Mouse (Mus musculus): ENCODE measurements at regions not wholly inside any gene's neighbourhood (a gene's known extent, or its start where the extent isn't known, plus 50 kb on each side); places are given as distances from the start of the nearest gene placed in this dataset.

DNA sequence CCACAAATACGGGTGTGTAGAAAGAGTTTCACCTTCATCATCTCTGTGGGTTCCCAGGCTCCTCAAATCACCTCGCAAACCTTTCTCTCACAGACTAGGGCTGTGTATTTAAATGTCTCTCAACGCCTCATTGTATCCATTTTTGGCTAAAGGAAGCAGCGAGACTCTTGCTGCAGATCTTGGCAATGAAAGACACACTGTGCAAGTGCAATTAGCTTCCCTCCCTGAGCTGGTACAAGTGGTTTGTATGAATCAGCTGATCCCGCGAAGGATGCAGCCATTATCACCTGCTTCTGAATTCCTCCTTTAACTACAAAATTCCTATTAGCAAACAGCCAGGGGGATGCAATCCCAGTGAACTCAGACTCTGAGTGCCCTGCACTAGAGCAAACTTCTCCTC is 72.3 kb upstream of the Smarca2 start:
- Histone ChIP-seq H3K27ac (ENCODE audit: low read depth, low read length) (no peak overlapping the region), H3K4me3 (ENCODE audit: low read length) (no peak overlapping the region), H3K9me3 (ENCODE audit: control insufficient read depth, low read length) (no peaks in the 10 kb centered on the region), H3K4me1 (ENCODE audit: control insufficient read depth, insufficient read depth, low read depth, low read length) (peaks cover 10% of the 10 kb centered on the region), H3K27me3 (replicated peaks; ENCODE audit: control insufficient read depth, insufficient read depth, low read length) (no peaks in the 10 kb centered on the region), H3K9ac (ENCODE audit: low read depth, low read length) (no peak overlapping the region), H3K36me3 (ENCODE audit: control insufficient read depth, insufficient read depth, low read length) (no peaks in the 10 kb centered on the region), H3K4me2 (ENCODE audit: low read length) (no peak overlapping the region)
- WGBS = 49% methylated on average over 6 of the region's 6 CpGs
- ATAC-seq = no peak; the same call in 1 of the 2 replicates

DNA sequence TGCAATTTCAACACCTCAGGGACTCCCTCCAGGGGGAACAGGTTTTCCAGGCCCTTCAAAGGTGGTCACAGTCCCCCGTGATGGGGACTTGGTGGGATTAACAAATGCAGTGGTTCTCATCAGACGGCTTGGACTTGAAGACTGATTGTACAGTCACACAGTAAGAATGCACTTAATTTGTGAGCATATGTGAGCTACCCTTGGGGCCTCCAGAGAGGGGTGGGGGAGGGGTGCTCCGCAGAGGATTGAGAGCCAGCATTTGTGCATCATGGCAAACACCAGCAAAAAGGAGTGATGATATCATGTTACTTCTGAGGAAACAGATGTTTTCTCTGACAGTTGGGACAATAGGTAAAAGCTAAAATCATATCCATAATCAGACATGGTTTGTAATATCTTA is 59.2 kb upstream of the Smarca2 start:
- Histone ChIP-seq H3K9me3 (ENCODE audit: control insufficient read depth, low read length) (no peaks in the 10 kb centered on the region), H3K36me3 (ENCODE audit: control insufficient read depth, insufficient read depth, low read length) (no peaks in the 10 kb centered on the region), H3K4me2 (ENCODE audit: low read length) (no peak overlapping the region), H3K27ac (ENCODE audit: low read depth, low read length) (no peak overlapping the region), H3K9ac (ENCODE audit: low read depth, low read length) (no peak overlapping the region), H3K4me3 (ENCODE audit: low read length) (no peak overlapping the region), H3K27me3 (replicated peaks; ENCODE audit: control insufficient read depth, insufficient read depth, low read length) (no peaks in the 10 kb centered on the region), H3K4me1 (ENCODE audit: control insufficient read depth, insufficient read depth, low read depth, low read length) (no peaks in the 10 kb centered on the region)
- ATAC-seq = no peak
- 51% methylated on average over 3 of the region's 3 CpGs for WGBS

DNA sequence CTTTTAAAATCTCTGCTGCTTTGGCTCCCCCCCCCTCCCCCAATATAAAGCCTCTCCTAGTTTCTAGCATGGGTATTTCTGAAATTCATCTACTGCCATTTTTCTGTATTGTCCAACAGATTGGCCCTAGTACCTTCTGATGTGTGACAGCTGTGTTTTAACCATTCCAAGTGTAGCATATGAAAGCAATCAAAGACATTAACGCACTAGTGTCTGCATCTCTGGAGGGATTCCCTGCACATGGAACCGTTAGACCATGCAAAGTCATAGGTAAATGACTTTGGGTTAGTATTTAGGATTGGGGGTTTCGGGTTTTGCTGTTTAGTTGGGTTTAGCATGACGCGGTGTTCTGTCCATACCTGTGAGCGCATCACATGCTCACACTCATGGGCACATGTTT is 57.3 kb upstream of the Smarca2 start:
- 76% methylated on average over 6 of the region's 6 CpGs for WGBS
- no peak for ATAC-seq
- Histone ChIP-seq H3K4me2 (ENCODE audit: low read length) (no peak overlapping the region), H3K9ac (ENCODE audit: low read depth, low read length) (no peak overlapping the region), H3K36me3 (ENCODE audit: control insufficient read depth, insufficient read depth, low read length) (no peaks in the 10 kb centered on the region), H3K4me3 (ENCODE audit: low read length) (no peak overlapping the region), H3K27me3 (replicated peaks; ENCODE audit: control insufficient read depth, insufficient read depth, low read length) (no peaks in the 10 kb centered on the region), H3K9me3 (ENCODE audit: control insufficient read depth, low read length) (no peaks in the 10 kb centered on the region), H3K4me1 (ENCODE audit: control insufficient read depth, insufficient read depth, low read depth, low read length) (no peaks in the 10 kb centered on the region), H3K27ac (ENCODE audit: low read depth, low read length) (no peak overlapping the region)

DNA sequence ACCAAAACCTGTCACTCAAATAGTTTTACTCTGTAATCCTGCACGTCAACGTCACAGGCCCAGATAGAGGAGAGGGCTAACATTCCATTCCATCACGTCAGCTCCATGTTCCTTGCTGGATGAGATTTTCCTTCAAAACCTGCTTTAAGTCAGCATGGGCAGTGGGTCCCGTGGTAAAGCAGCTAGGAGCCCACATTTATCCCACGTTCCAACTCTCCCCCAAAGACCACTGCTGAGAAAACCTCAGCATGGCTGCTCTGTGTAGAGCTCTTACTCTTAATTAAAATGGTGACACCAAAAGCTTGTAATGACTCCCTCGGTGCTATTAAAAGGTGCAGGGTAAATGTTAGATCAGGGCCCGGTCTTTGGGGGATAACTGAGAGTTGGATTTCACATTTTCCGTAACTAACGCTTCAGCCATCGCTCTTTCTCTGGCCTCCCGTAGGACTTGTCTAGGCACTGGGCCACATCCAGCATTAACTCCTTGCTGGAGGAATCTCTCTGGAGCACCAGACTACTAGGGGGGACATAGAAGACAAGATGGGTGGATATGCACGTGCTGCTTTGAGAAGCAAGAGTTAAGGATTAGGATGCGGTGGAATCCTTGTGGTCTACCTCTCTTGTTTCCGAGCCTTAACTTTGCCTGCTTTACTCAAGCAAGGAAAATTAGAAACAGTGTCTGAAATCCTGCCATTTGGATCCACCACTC is 56.1 kb upstream of the Smarca2 start:
- no peaks in the 10 kb centered on the region for H3K4me1 ChIP-seq (ENCODE audit: control insufficient read depth, insufficient read depth, low read depth, low read length)
- no peak for ATAC-seq
- 70% methylated on average over 14 of the region's 14 CpGs for whole genome bisulfite sequencing

DNA sequence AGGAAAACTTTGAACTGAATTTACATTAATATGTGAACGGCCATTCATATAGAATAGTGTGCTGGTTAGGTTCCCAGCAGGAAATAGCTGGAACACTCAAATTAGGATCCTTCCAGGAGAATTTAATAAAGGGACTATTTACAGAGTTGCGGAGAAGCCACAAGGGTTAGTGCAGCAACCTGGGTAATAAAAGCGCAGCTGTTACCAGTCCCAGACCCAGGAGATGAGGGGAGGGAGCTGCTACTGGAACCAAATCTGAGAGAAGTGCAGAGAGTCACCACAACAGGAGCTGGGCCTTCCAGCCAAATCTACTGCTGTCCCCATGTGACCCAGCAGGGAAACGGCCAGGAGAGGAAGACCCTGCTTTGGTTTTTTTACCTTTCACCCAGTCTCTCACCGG is 54.6 kb upstream of the Smarca2 start:
- Histone ChIP-seq H3K27me3 (replicated peaks; ENCODE audit: control insufficient read depth, insufficient read depth, low read length) (no peaks in the 10 kb centered on the region), H3K9me3 (ENCODE audit: control insufficient read depth, low read length) (no peaks in the 10 kb centered on the region), H3K27ac (ENCODE audit: low read depth, low read length) (no peak overlapping the region), H3K4me1 (ENCODE audit: control insufficient read depth, insufficient read depth, low read depth, low read length) (no peaks in the 10 kb centered on the region), H3K4me2 (ENCODE audit: low read length) (no peak overlapping the region), H3K9ac (ENCODE audit: low read depth, low read length) (no peak overlapping the region), H3K4me3 (ENCODE audit: low read length) (no peak overlapping the region), H3K36me3 (ENCODE audit: control insufficient read depth, insufficient read depth, low read length) (no peaks in the 10 kb centered on the region)
- no peak for ATAC-seq
- 40% methylated on average over 5 of the region's 5 CpGs for WGBS

More for the DNA sequence above, 56.1 kb upstream of the Smarca2 start:
- no peaks in the 10 kb centered on the region for H3K27me3 ChIP-seq (replicated peaks; ENCODE audit: control insufficient read depth, insufficient read depth, low read length)
- no peaks in the 10 kb centered on the region for H3K36me3 ChIP-seq (ENCODE audit: control insufficient read depth, insufficient read depth, low read length)
- no peak overlapping the region for H3K9ac ChIP-seq (ENCODE audit: low read depth, low read length)
- no peak overlapping the region for H3K27ac ChIP-seq (ENCODE audit: low read depth, low read length)
- H3K9me3 ChIP-seq (ENCODE audit: control insufficient read depth, low read length) = no peaks in the 10 kb centered on the region
- no peak overlapping the region for H3K4me3 ChIP-seq (ENCODE audit: low read length)
- no peak overlapping the region for H3K4me2 ChIP-seq (ENCODE audit: low read length)

Measured in hindbrain, embryonic 16.5 days (tissue).